Mouse (Mus musculus): ENCODE data around the gene Rap1a. TPM values are rescaled to one million over a fixed set of nuclear protein-coding genes. Genes with fewer than 3 reads are reported as not detected.

Rap1a gene
- polyA plus RNA-seq, 2 experiments, result 37.4 to 86.2 TPM

- H3K4me3 ChIP-seq (ENCODE audit: insufficient read depth in 1 of 2, low read depth in 2 of 2, low read length in 2 of 2), result no peak overlapping the region
- H3K36me3 ChIP-seq (replicated peaks; ENCODE audit: control insufficient read depth, insufficient read depth, low read depth), result no peaks in the 10 kb centered on the region
- TF ChIP-seq EP300 (IDR thresholded peaks at IDR 0.05; ENCODE audit: low read depth), result no peak
- no peak overlapping the region for H3K4me2 ChIP-seq (ENCODE audit: low read depth)
- no peak for ATAC-seq (ENCODE audit: insufficient read depth)
- DNase-seq (ENCODE audit: low read depth in 3 of 3, low spot score in 3 of 3), result no peak
- no peak overlapping the region for H3K9ac ChIP-seq (replicated peaks)
- no peaks in the 10 kb centered on the region for H3K9me3 ChIP-seq (ENCODE audit: control insufficient read depth, low read length)
- 20% methylated on average over 5 of the region's 5 CpGs for WGBS (ENCODE audit: insufficient replicate concordance)
- H3K27ac ChIP-seq, result no peak overlapping the region
- H3K4me1 ChIP-seq (replicated peaks; ENCODE audit: control insufficient read depth in 2 of 2, insufficient read depth in 2 of 2, low read length in 1 of 2), result peaks cover 2 to 11% of the 10 kb centered on the region in 2 experiments; a peak in 3 of 4 replicates
- H3K27me3 ChIP-seq (ENCODE audit: control insufficient read depth, insufficient read depth, low read length), result no peaks in the 10 kb centered on the region
Measured at GRCm38 (mm10) chr3:105824103-105824502, 23.0 kb upstream of the Rap1a start.

- Histone ChIP-seq H3K4me2 (ENCODE audit: low read depth) (no peak overlapping the region), H3K27ac (no peak overlapping the region), H3K36me3 (replicated peaks; ENCODE audit: control insufficient read depth, insufficient read depth, low read depth) (no peaks in the 10 kb centered on the region), H3K27me3 (ENCODE audit: control insufficient read depth, insufficient read depth, low read length) (no peaks in the 10 kb centered on the region), H3K4me3 (ENCODE audit: insufficient read depth in 1 of 2, low read depth in 2 of 2, low read length in 2 of 2) (no peak overlapping the region), H3K9ac (replicated peaks) (no peak overlapping the region), H3K9me3 (ENCODE audit: control insufficient read depth, low read length) (no peaks in the 10 kb centered on the region), H3K4me1 (replicated peaks; ENCODE audit: control insufficient read depth in 2 of 2, insufficient read depth in 2 of 2, low read length in 1 of 2) (peaks cover 3 to 14% of the 10 kb centered on the region in 2 experiments)
- TF ChIP-seq CTCF (IDR thresholded peaks at IDR 0.05; ENCODE audit: low read depth), result no peak
- TF ChIP-seq EP300 (IDR thresholded peaks at IDR 0.05; ENCODE audit: low read depth), result no peak
- DNase-seq (ENCODE audit: low read depth in 3 of 3, low spot score in 3 of 3) (no peak), ATAC-seq (ENCODE audit: insufficient read depth) (no peak)
Measured at GRCm38 (mm10) chr3:105823609-105824008, 22.5 kb upstream of the Rap1a start.

- Histone ChIP-seq H3K4me1 (replicated peaks; ENCODE audit: control insufficient read depth in 2 of 2, insufficient read depth in 2 of 2, low read length in 1 of 2) (peaks cover 14 to 25% of the 10 kb centered on the region in 2 experiments), H3K9me3 (ENCODE audit: control insufficient read depth, low read length) (no peaks in the 10 kb centered on the region), H3K4me2 (ENCODE audit: low read depth) (no peak overlapping the region), H3K36me3 (replicated peaks; ENCODE audit: control insufficient read depth, insufficient read depth, low read depth) (no peaks in the 10 kb centered on the region), H3K9ac (replicated peaks) (no peak overlapping the region), H3K4me3 (ENCODE audit: insufficient read depth in 1 of 2, low read depth in 2 of 2, low read length in 2 of 2) (no peak overlapping the region), H3K27ac (no peak overlapping the region), H3K27me3 (ENCODE audit: control insufficient read depth, insufficient read depth, low read length) (no peaks in the 10 kb centered on the region)
- no peak for TF ChIP-seq EP300 (IDR thresholded peaks at IDR 0.05; ENCODE audit: low read depth)
- DNase-seq (ENCODE audit: low read depth in 3 of 3, low spot score in 3 of 3) (no peak), ATAC-seq (ENCODE audit: insufficient read depth) (no peak)
- 72% methylated on average over 3 of the region's 3 CpGs for WGBS (ENCODE audit: insufficient replicate concordance)
Measured at GRCm38 (mm10) chr3:105821504-105821903, 20.4 kb upstream of the Rap1a start.

- H3K4me3 ChIP-seq (ENCODE audit: insufficient read depth in 1 of 2, low read depth in 2 of 2, low read length in 2 of 2), result no peak overlapping the region
- no peak overlapping the region for H3K4me2 ChIP-seq (ENCODE audit: low read depth)
- TF ChIP-seq EP300 (IDR thresholded peaks at IDR 0.05; ENCODE audit: low read depth) (no peak), CTCF (IDR thresholded peaks at IDR 0.05; ENCODE audit: low read depth) (no peak)
- H3K36me3 ChIP-seq (replicated peaks; ENCODE audit: control insufficient read depth, insufficient read depth, low read depth), result no peaks in the 10 kb centered on the region
- no peak overlapping the region for H3K9ac ChIP-seq (replicated peaks)
- H3K9me3 ChIP-seq (ENCODE audit: control insufficient read depth, low read length), result no peaks in the 10 kb centered on the region
- H3K27ac ChIP-seq, result no peak overlapping the region
- DNase-seq (ENCODE audit: low read depth in 3 of 3, low spot score in 3 of 3), result no peak
- 81% methylated on average over 3 of the region's 3 CpGs for WGBS (ENCODE audit: insufficient replicate concordance)
- peaks cover 27 to 30% of the 10 kb centered on the region in 2 experiments for H3K4me1 ChIP-seq (replicated peaks; ENCODE audit: control insufficient read depth in 2 of 2, insufficient read depth in 2 of 2, low read length in 1 of 2)
- H3K27me3 ChIP-seq (ENCODE audit: control insufficient read depth, insufficient read depth, low read length), result no peaks in the 10 kb centered on the region
- no peak for ATAC-seq (ENCODE audit: insufficient read depth)
Measured at GRCm38 (mm10) chr3:105820272-105820671, 19.1 kb upstream of the Rap1a start.

- DNase-seq (ENCODE audit: low read depth in 3 of 3, low spot score in 3 of 3) (no peak), ATAC-seq (ENCODE audit: insufficient read depth) (no peak)
- Histone ChIP-seq H3K4me2 (ENCODE audit: low read depth) (no peak overlapping the region), H3K9ac (replicated peaks) (no peak overlapping the region), H3K27ac (no peak overlapping the region), H3K27me3 (ENCODE audit: control insufficient read depth, insufficient read depth, low read length) (no peaks in the 10 kb centered on the region), H3K36me3 (replicated peaks; ENCODE audit: control insufficient read depth, insufficient read depth, low read depth) (no peaks in the 10 kb centered on the region), H3K9me3 (ENCODE audit: control insufficient read depth, low read length) (no peaks in the 10 kb centered on the region), H3K4me3 (ENCODE audit: insufficient read depth in 1 of 2, low read depth in 2 of 2, low read length in 2 of 2) (no peak overlapping the region), H3K4me1 (replicated peaks; ENCODE audit: control insufficient read depth in 2 of 2, insufficient read depth in 2 of 2, low read length in 1 of 2) (peaks cover 35 to 38% of the 10 kb centered on the region in 2 experiments)
- no peak for TF ChIP-seq CTCF (IDR thresholded peaks at IDR 0.05; ENCODE audit: low read depth)
- 19% methylated on average over 6 of the region's 6 CpGs for WGBS (ENCODE audit: insufficient replicate concordance)
Measured at GRCm38 (mm10) chr3:105818130-105819004, 17.2 kb upstream of the Rap1a start.

All from liver, embryonic 14.5 days (tissue).